Mouse (Mus musculus) liver, embryonic 13.5 days (tissue): ENCODE results near the gene Dleu7. TPM values are rescaled to one million over a fixed set of nuclear protein-coding genes. Genes with fewer than 3 reads are reported as not detected.

Experiments used
- ATAC-seq: fragments of 200-750 bp; cut with Nextera tagmentation; 2 replicates; pipeline ENCODE4 v1.8.0; 2017; ENCODE audit warnings: low read depth, mild to moderate bottlenecking, moderate number of reproducible peaks, moderate library complexity
- DNase-seq: peaks from one replicate; pipeline ENCODE4 v3.0.0; 2022
- H3K27ac ChIP-seq: fragments of 300-500 bp; sonication (generic); 2 replicates; pipeline ENCODE4 v1.5.1; 2015; ENCODE audit warnings: moderate library complexity, mild to moderate bottlenecking, inconsistent platforms
- H3K27me3 ChIP-seq: fragments of 300-500 bp; sonication (generic); 2 replicates; pipeline ENCODE4 v1.6.1; 2015; ENCODE audit warnings: mild to moderate bottlenecking, inconsistent platforms
- H3K36me3 ChIP-seq: fragments of 300-500 bp; sonication (generic); 2 replicates; pipeline ENCODE4 v1.6.1; 2015; ENCODE audit warnings: mild to moderate bottlenecking, inconsistent platforms
- H3K4me1 ChIP-seq: fragments of 300-500 bp; sonication (generic); replicated peaks from 2 replicates; pipeline ENCODE4 v1.6.1; 2015; ENCODE audit warnings: inconsistent platforms
- H3K4me2 ChIP-seq: fragments of 300-500 bp; sonication (generic); 2 replicates; pipeline ENCODE4 v1.6.1; 2015; ENCODE audit warnings: inconsistent platforms, mild to moderate bottlenecking, moderate library complexity
- H3K4me3 ChIP-seq: fragments of 300-500 bp; sonication (generic); replicated peaks from 2 replicates; pipeline ENCODE4 v1.5.1; 2015; ENCODE audit warnings: mild to moderate bottlenecking, inconsistent platforms
- H3K9ac ChIP-seq: fragments of 300-500 bp; sonication (generic); 2 replicates; pipeline ENCODE4 v1.6.1; 2015; ENCODE audit warnings: mild to moderate bottlenecking, inconsistent platforms
- H3K9me3 ChIP-seq: fragments of 300-500 bp; sonication (generic); replicated peaks from 2 replicates; pipeline ENCODE4 v1.6.1; 2016; ENCODE audit warnings: inconsistent platforms
- WGBS: fragments of 180-500 bp; shearing (Covaris S2); methylation state at CpG from one replicate; pipeline ENCODE4 v1.1.7; 2015; ENCODE audit not compliant: insufficient replicate concordance; 5-methylcytosine and 5-hydroxymethylcytosine counted together
- polyA plus RNA-seq: library from polyadenylated mRNA; unstranded; fragments of >200 nt; fragmentation: Nextera tagmentation; extraction: Ambion mirVana; gene quantifications from 2 replicates; pipeline ENCODE4 v1.2.1, GENCODE M21; 2015

Dleu7 gene
- polyA plus RNA-seq, 1 experiment from 2014 or later: 0.14 TPM

- Histone ChIP-seq H3K9ac (no peak overlapping the region), H3K4me2 (no peak overlapping the region), H3K4me3 (no peak overlapping the region), H3K4me1 (no peaks in the 10 kb centered on the region; the same call in 1 of the 2 replicates), H3K9me3 (no peaks in the 10 kb centered on the region), H3K36me3 (no peaks in the 10 kb centered on the region), H3K27me3 (no peaks in the 10 kb centered on the region), H3K27ac (no peak overlapping the region)
- no peak for ATAC-seq
- DNase-seq: no peak
- WGBS: 45% methylated on average over 2 of the region's 2 CpGs
These were observed 49.3 kb downstream of the Dleu7 start for GRCm38 (mm10) chr14:62243530-62243929.

- H3K27me3 ChIP-seq: no peaks in the 10 kb centered on the region
- no peak overlapping the region for H3K27ac ChIP-seq
- no peaks in the 10 kb centered on the region for H3K36me3 ChIP-seq
- H3K4me1 ChIP-seq: no peaks in the 10 kb centered on the region
- H3K9me3 ChIP-seq: no peaks in the 10 kb centered on the region
- DNase-seq (no peak), ATAC-seq (no peak)
- no peak overlapping the region for H3K4me2 ChIP-seq
- no peak overlapping the region for H3K9ac ChIP-seq
- no peak overlapping the region for H3K4me3 ChIP-seq
- 65% methylated on average over 7 of the region's 7 CpGs for WGBS
These were observed 56.9 kb downstream of the Dleu7 start for GRCm38 (mm10) chr14:62235969-62236368.

DNA sequence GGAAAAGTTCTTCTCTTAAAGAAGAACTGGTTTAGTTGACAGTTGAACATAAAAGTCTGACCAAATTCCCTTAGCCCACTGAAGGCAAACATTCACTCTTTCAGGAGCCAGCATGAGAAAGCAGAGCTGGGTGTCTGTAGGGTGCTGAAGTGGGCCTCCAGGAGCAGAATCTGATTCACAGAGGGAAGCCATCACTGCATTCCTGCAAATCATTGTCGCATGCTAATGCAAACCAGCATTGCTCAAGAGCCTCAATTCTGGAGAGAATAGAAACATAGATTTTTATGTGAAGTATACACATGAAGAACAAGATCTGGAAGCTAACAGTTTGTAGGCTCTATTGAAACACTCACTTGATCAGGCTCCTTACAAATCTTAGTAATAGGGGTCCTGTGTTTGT lies 57.6 kb downstream of the Dleu7 start:
- no peak for ATAC-seq
- 53% methylated on average over 1 of the region's 1 CpGs for WGBS
- no peak overlapping the region for H3K9ac ChIP-seq

DNA sequence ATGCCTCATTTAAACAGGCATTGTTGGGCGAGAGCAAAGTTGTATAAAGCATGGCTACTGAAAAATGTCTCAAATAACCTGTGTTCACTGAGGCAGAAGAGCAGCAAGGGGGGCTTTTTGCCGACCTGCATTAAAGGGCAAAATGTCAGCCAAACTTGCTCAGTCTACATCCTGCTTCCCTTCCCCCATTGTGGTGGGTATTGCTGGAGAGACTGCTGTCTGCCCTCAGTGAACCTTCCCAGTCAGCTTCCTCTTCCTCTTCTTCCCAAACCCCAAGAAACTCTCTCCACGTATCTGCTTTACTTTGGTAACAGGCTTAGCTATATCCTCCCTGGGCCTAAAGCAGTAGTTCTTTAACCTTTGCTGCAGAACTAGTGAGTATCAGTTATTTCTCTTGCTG lies 61.9 kb downstream of the Dleu7 start:
- Histone ChIP-seq H3K4me2 (no peak overlapping the region), H3K9ac (no peak overlapping the region), H3K4me1 (no peaks in the 10 kb centered on the region), H3K36me3 (no peaks in the 10 kb centered on the region), H3K27me3 (no peaks in the 10 kb centered on the region), H3K4me3 (no peak overlapping the region), H3K27ac (no peak overlapping the region), H3K9me3 (no peaks in the 10 kb centered on the region)
- ATAC-seq: no peak
- WGBS: 29% methylated on average over 3 of the region's 3 CpGs
- DNase-seq: no peak

More for the DNA sequence above, 57.6 kb downstream of the Dleu7 start:
- Histone ChIP-seq H3K4me1 (no peaks in the 10 kb centered on the region), H3K9me3 (no peaks in the 10 kb centered on the region), H3K27ac (no peak overlapping the region), H3K27me3 (no peaks in the 10 kb centered on the region), H3K4me3 (no peak overlapping the region), H3K4me2 (no peak overlapping the region), H3K36me3 (no peaks in the 10 kb centered on the region)
- DNase-seq: no peak

- ATAC-seq (no peak), DNase-seq (no peak)
- Histone ChIP-seq H3K4me2 (no peak overlapping the region), H3K9me3 (no peaks in the 10 kb centered on the region), H3K27me3 (no peaks in the 10 kb centered on the region), H3K36me3 (no peaks in the 10 kb centered on the region), H3K4me3 (no peak overlapping the region), H3K9ac (no peak overlapping the region), H3K4me1 (no peaks in the 10 kb centered on the region), H3K27ac (no peak overlapping the region)
- 68% methylated on average over 5 of the region's 5 CpGs for WGBS
These were observed 65.7 kb downstream of the Dleu7 start for GRCm38 (mm10) chr14:62227101-62227500.

GRCm38 (mm10) chr14:62226576-62227047 lies 66.2 kb downstream of the Dleu7 start:
- H3K27ac ChIP-seq: no peak overlapping the region
- H3K4me2 ChIP-seq: no peak overlapping the region
- no peaks in the 10 kb centered on the region for H3K27me3 ChIP-seq
- H3K4me3 ChIP-seq: no peak overlapping the region
- no peaks in the 10 kb centered on the region for H3K4me1 ChIP-seq
- H3K9ac ChIP-seq: no peak overlapping the region
- no peaks in the 10 kb centered on the region for H3K36me3 ChIP-seq
- ATAC-seq (no peak), DNase-seq (no peak)
- 64% methylated on average over 11 of the region's 11 CpGs for WGBS
- no peaks in the 10 kb centered on the region for H3K9me3 ChIP-seq

Other genes starting within 250 kb of the Dleu7 start
- gene Rnaseh2b, start 458 bp downstream of the Dleu7 start, polyA plus RNA-seq: 67.3 and 92.9 TPM in 2 replicates
- not detected in 2 replicates for gene Gucy1b2, start 163.2 kb upstream of the Dleu7 start, polyA plus RNA-seq